Mouse (Mus musculus): Measurements from ENCODE around the gene Lrrc18. TPM values are rescaled to one million over a fixed set of nuclear protein-coding genes. Genes with fewer than 3 reads are reported as not detected.

Gene Lrrc18
- polyA plus RNA-seq, 1 experiment from 2014 or later, result 0.17 TPM

DNA sequence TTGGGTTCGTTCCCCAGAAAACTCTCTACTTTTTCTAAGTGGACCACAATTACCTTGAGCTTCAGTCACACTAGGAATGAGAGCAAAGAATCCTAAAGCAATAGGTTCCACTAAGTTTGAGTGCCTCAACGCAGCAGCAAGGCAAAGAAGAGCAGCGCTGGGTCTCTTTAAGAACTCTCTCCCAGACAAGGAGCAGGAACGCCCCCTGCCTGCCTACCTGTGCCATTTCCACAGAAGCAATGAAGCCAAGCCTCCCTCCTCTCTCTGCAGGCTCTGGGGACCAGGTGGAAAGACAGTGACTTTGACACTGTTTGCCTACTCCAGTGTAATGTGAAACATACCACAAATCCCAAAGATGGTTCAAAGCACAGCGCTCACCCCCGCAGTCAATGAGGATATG lies 42.2 kb downstream of the Lrrc18 start:
- Histone ChIP-seq H3K36me3 (ENCODE audit: control insufficient read depth, insufficient read depth, low read length) (no peaks in the 10 kb centered on the region), H3K27ac (replicated peaks) (no peak overlapping the region), H3K4me3 (ENCODE audit: low read depth, low read length) (no peak overlapping the region), H3K9me3 (ENCODE audit: control insufficient read depth, low read length) (no peaks in the 10 kb centered on the region), H3K4me1 (replicated peaks; ENCODE audit: control insufficient read depth, insufficient read depth) (no peaks in the 10 kb centered on the region), H3K9ac (ENCODE audit: low read length) (no peak overlapping the region), H3K27me3 (ENCODE audit: control insufficient read depth, insufficient read depth, low read length) (no peaks in the 10 kb centered on the region), H3K4me2 (replicated peaks; ENCODE audit: low read depth) (no peak overlapping the region)
- 41% methylated on average over 6 of the region's 6 CpGs for WGBS
- ATAC-seq (ENCODE audit: low FRiP score, low TSS enrichment) (no peak), DNase-seq (ENCODE audit: low spot score) (peak; percentile 43)
- TF ChIP-seq EP300 (optimal IDR thresholded peaks at IDR 0.05) (no peak), CTCF (IDR thresholded peaks at IDR 0.05; ENCODE audit: low read depth) (peak; percentile 76)

DNA sequence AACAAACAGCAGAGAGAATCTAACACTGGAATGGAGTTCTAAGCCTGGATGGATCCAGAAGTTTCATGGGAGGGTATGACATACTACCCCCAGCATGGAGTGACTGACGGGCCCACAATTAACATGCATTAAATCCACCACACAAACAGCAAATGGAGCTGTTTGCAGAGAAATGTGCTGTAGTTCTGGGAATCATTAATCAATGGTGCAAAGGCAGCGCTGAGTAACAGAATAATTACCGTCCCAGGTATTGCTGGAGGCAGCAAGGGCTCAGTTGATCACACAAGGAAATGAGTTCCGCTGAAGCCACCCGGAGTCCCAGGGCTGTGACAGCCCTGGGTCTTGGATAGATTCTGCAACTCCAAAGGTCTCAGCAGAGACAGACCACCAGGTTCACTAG lies 44.2 kb downstream of the Lrrc18 start:
- H3K9me3 ChIP-seq (ENCODE audit: control insufficient read depth, low read length), result no peaks in the 10 kb centered on the region

DNA sequence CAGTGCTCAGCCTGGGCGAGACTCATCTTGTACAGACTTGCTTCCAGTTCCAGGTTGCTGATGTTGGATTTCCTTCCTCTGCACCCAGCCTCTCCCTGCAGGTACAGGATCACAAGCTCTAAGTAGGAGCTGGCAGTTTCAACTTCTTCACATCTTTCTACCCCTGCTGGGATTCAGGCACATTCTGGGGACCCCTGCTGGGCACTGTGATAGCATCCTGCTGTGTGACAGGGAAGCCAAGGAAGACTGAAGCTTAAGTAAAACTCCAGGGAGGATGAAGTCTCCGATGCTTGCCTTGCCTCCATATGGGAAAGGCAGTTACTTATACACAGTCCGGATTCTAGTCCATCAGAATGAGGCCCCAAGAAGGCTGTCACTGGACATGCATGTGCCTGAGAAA lies 45.6 kb downstream of the Lrrc18 start:
- ATAC-seq (ENCODE audit: low FRiP score, low TSS enrichment) (no peak), DNase-seq (ENCODE audit: low spot score) (no peak)
- no peaks in the 10 kb centered on the region for H3K27me3 ChIP-seq (ENCODE audit: control insufficient read depth, insufficient read depth, low read length)
- H3K9ac ChIP-seq (ENCODE audit: low read length), result no peak overlapping the region
- no peaks in the 10 kb centered on the region for H3K9me3 ChIP-seq (ENCODE audit: control insufficient read depth, low read length)
- peak; percentile 42 for TF ChIP-seq CTCF (IDR thresholded peaks at IDR 0.05; ENCODE audit: low read depth)
- TF ChIP-seq EP300 (optimal IDR thresholded peaks at IDR 0.05), result no peak
- H3K36me3 ChIP-seq (ENCODE audit: control insufficient read depth, insufficient read depth, low read length), result no peaks in the 10 kb centered on the region
- no peak overlapping the region for H3K4me3 ChIP-seq (ENCODE audit: low read depth, low read length)
- no peaks in the 10 kb centered on the region for H3K4me1 ChIP-seq (replicated peaks; ENCODE audit: control insufficient read depth, insufficient read depth)
- H3K4me2 ChIP-seq (replicated peaks; ENCODE audit: low read depth), result no peak overlapping the region
- WGBS, result 42% methylated on average over 3 of the region's 3 CpGs
- H3K27ac ChIP-seq (replicated peaks), result no peak overlapping the region

More for the DNA sequence above, 44.2 kb downstream of the Lrrc18 start:
- no peak overlapping the region for H3K27ac ChIP-seq (replicated peaks)
- TF ChIP-seq CTCF (IDR thresholded peaks at IDR 0.05; ENCODE audit: low read depth) (no peak), EP300 (optimal IDR thresholded peaks at IDR 0.05) (no peak)
- no peak overlapping the region for H3K4me3 ChIP-seq (ENCODE audit: low read depth, low read length)
- WGBS, result 48% methylated on average over 5 of the region's 5 CpGs
- no peaks in the 10 kb centered on the region for H3K4me1 ChIP-seq (replicated peaks; ENCODE audit: control insufficient read depth, insufficient read depth)
- no peak for DNase-seq (ENCODE audit: low spot score)
- no peak overlapping the region for H3K9ac ChIP-seq (ENCODE audit: low read length)
- no peak overlapping the region for H3K4me2 ChIP-seq (replicated peaks; ENCODE audit: low read depth)
- no peak for ATAC-seq (ENCODE audit: low FRiP score, low TSS enrichment)
- H3K36me3 ChIP-seq (ENCODE audit: control insufficient read depth, insufficient read depth, low read length), result no peaks in the 10 kb centered on the region
- no peaks in the 10 kb centered on the region for H3K27me3 ChIP-seq (ENCODE audit: control insufficient read depth, insufficient read depth, low read length)

DNA sequence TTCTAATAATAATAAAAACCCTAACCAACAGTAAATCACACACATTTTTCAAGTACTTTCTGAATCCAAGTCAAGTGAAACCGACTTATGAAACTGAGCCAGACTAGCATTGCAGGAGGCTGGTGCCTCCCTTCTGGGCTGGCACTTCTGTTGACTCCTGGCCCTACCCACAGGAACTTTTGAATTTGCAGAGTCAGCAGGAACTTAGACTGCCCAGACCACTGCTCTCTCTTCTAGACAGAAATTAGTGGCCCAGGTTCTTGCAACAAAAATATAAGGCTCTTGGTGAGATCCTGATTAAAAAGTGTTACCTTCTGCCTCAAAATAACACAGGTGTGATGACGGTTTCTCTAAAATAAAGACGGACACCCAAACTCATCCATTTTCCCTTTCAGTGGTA lies 54.0 kb downstream of the Lrrc18 start:
- Histone ChIP-seq H3K9me3 (ENCODE audit: control insufficient read depth, low read length) (no peaks in the 10 kb centered on the region), H3K9ac (ENCODE audit: low read length) (no peak overlapping the region), H3K4me1 (replicated peaks; ENCODE audit: control insufficient read depth, insufficient read depth) (no peaks in the 10 kb centered on the region), H3K4me3 (ENCODE audit: low read depth, low read length) (no peak overlapping the region), H3K27ac (replicated peaks) (no peak overlapping the region), H3K4me2 (replicated peaks; ENCODE audit: low read depth) (no peak overlapping the region), H3K36me3 (ENCODE audit: control insufficient read depth, insufficient read depth, low read length) (no peaks in the 10 kb centered on the region), H3K27me3 (ENCODE audit: control insufficient read depth, insufficient read depth, low read length) (no peaks in the 10 kb centered on the region)
- TF ChIP-seq EP300 (optimal IDR thresholded peaks at IDR 0.05) (no peak), CTCF (IDR thresholded peaks at IDR 0.05; ENCODE audit: low read depth) (no peak)
- no peak for ATAC-seq (ENCODE audit: low FRiP score, low TSS enrichment)
- 81% methylated on average over 3 of the region's 3 CpGs for WGBS
- DNase-seq (ENCODE audit: low spot score), result no peak

DNA sequence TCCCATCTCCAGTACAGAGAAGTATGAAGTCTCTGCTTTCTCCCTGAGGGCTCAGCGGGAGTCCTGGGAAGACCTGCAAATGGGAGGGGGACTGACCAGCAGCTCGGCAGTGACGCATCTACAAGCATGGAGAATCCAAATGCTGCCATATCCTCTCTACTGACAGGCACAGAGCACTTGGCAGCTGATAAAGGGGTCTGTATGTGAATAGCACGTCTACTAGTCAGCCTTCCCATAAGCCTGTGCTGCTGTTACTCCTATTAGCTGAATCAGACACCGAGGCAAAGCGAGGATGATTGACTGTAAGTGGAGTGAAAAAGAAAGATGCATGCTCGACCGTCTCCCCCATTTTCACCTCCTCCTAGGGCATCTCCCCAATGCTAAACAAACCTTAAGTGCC lies 62.3 kb downstream of the Lrrc18 start:
- Histone ChIP-seq H3K27me3 (ENCODE audit: control insufficient read depth, insufficient read depth, low read length) (no peaks in the 10 kb centered on the region), H3K4me2 (replicated peaks; ENCODE audit: low read depth) (no peak overlapping the region), H3K4me1 (replicated peaks; ENCODE audit: control insufficient read depth, insufficient read depth) (no peaks in the 10 kb centered on the region), H3K9me3 (ENCODE audit: control insufficient read depth, low read length) (no peaks in the 10 kb centered on the region), H3K27ac (replicated peaks) (no peak overlapping the region), H3K9ac (ENCODE audit: low read length) (no peak overlapping the region), H3K36me3 (ENCODE audit: control insufficient read depth, insufficient read depth, low read length) (no peaks in the 10 kb centered on the region), H3K4me3 (ENCODE audit: low read depth, low read length) (no peak overlapping the region)
- WGBS, result 59% methylated on average over 8 of the region's 8 CpGs
- TF ChIP-seq EP300 (optimal IDR thresholded peaks at IDR 0.05) (no peak), CTCF (IDR thresholded peaks at IDR 0.05; ENCODE audit: low read depth) (no peak)
- DNase-seq (ENCODE audit: low spot score), result no peak
- no peak for ATAC-seq (ENCODE audit: low FRiP score, low TSS enrichment)

DNA sequence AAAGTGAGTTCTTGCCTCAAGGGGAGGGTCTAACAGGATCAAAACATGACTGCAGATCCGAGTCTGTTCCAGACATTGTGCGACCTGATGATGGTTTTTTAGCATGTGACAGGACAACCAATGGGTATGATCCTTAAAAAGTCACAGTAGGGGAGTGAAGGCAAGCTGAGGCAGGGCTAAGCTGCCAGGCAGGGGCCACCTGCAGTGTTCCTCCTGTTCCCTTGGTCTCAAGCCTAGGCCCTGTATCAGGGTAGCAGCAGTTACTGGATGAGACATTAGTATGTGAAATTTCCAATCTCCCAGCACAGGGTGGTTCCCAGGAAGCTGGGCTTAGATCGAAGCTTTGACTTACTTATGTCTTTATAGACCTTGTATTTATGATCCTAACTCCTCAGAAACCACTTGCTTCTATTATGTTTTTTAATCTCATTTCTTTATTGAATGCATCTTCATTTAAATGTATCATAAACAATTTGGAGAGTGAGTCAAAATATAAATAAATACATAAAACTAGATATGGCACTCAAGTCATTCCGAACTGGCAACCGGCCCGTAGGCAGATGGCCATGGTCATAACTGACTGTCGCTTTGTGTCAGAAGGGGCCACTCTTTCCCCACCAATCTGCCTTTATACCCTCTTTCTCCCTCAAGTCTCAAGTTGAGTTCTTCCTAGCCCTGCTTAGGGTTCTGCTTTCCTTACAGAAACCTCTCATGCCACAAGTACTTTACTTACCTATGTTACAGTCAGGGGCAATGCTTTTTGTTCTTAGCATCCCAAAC lies 67.9 kb downstream of the Lrrc18 start:
- WGBS, result 86% methylated on average over 7 of the region's 7 CpGs
- TF ChIP-seq CTCF (IDR thresholded peaks at IDR 0.05; ENCODE audit: low read depth) (no peak), EP300 (optimal IDR thresholded peaks at IDR 0.05) (no peak)
- no peak for DNase-seq (ENCODE audit: low spot score)
- H3K4me2 ChIP-seq (replicated peaks; ENCODE audit: low read depth), result no peak overlapping the region
- H3K9me3 ChIP-seq (ENCODE audit: control insufficient read depth, low read length), result no peaks in the 10 kb centered on the region
- H3K27me3 ChIP-seq (ENCODE audit: control insufficient read depth, insufficient read depth, low read length), result no peaks in the 10 kb centered on the region
- H3K4me1 ChIP-seq (replicated peaks; ENCODE audit: control insufficient read depth, insufficient read depth), result no peaks in the 10 kb centered on the region
- no peak overlapping the region for H3K27ac ChIP-seq (replicated peaks)
- H3K9ac ChIP-seq (ENCODE audit: low read length), result no peak overlapping the region
- H3K4me3 ChIP-seq (ENCODE audit: low read depth, low read length), result no peak overlapping the region
- no peaks in the 10 kb centered on the region for H3K36me3 ChIP-seq (ENCODE audit: control insufficient read depth, insufficient read depth, low read length)
- no peak for ATAC-seq (ENCODE audit: low FRiP score, low TSS enrichment)
